Mouse (Mus musculus): ENCODE results near the gene Minos1.

Gene Minos1

DNA sequence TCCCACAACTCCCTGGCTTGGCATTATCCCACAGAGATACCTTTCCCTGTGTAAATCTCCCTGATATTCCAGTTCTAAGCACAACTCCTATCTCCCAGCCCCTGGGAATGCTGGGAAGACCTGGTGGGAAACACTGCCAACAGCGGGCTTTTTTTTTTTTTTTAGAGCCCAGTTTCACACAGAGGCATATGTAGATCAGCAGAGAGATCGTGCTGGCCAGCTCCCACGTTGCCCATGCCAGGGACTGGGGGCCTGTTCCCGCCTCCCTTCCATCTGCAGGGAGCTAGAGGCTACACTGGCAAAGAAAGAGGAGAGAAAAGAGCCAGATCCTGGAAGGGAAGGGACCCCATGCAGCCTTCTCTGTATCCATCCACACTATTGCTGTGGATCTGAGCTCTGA is 62.6 kb downstream of the Minos1 start:
- no peak for DNase-seq (ENCODE audit: low read depth, low spot score)

DNA sequence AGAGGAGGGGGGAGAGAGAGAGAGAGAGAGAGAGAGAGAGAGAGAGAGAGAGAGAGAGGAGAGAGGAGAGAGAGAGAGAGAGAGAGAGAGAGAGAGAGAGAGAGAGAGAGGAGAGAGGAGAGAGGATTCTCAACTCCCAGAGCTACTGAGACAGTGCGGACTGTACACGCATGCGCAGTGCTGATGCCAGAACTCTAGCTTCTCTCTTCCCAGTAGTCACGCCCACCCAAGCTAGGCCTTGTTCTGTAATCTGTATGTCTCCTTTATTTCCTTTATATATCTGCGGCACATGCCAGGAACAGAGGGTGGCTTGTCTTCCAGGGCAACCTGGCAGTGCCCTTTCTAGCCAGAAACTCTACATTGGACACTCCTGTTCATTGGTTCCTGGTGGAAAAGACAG is 66.1 kb downstream of the Minos1 start:
- DNase-seq (ENCODE audit: low read depth, low spot score) = no peak

DNA sequence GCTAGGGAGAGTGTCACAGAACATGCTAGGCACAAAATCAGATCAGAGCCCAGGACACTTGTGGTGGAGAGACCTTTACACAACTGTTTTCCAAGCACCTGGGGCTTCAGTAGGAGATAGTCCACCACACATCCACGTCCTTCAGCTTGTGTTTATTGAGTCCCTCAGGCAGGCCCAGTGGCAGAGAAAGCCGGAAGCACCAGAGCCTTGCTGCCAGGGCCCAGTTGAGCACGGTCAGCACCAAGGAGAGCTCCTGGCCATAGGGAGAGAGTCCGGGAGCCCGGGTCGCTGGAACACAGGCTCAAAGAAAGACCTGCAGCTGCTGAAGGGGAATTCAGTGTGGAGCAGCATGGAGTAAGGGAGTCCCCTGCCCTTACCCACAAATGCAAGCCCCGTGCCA is 71.3 kb downstream of the Minos1 start:
- DNase-seq (ENCODE audit: low read depth, low spot score) = no peak

DNA sequence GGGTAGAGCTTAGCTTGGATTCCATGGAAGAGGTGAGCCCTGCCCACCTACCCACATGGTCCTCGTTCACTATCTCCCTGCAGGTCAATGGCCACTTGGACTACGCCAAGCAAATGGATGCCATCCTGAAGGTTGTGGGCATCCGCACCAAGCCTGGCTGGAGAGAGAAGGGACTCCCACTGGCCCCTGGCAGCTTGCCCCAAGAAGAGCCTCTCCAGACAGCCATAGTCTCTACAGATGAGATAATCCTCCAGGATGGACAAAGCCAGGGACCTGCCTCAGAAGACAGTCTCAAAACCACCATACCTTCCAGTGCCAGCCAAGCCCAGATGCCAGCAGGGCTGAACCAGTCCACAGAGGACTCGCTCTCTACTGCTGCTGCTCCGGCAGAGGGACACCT is 72.9 kb downstream of the Minos1 start:
- no peak for DNase-seq (ENCODE audit: low read depth, low spot score)

- DNase-seq (ENCODE audit: low read depth, low spot score) = no peak
Measured at GRCm38 (mm10) chr4:139057291-139057690, 73.6 kb downstream of the Minos1 start.

GRCm38 (mm10) chr4:139055744-139056143 is 75.2 kb downstream of the Minos1 start:
- no peak for DNase-seq (ENCODE audit: low read depth, low spot score)

DNA sequence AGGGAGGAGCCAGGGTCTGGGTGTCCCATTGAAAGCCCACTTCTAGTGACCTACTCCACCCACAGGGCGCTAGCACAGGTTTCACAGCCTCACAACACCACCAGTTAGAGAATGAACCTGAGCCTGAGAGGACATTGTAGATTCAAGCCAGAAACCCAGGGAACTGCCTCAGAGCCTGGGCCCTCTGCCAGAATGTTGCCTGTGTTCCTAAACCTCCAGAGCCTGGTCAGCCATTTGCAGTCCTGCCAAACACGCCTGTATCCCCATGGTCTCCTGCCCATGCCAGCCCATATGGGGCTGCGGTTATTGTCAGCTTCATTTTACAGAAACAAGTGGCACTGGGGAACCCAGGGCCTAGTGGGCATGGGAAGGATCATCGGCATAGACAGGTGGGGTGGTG is 75.6 kb downstream of the Minos1 start:
- no peak for DNase-seq (ENCODE audit: low read depth, low spot score)

- DNase-seq (ENCODE audit: low read depth, low spot score) = no peak
Measured at GRCm38 (mm10) chr4:139054300-139054923, 76.5 kb downstream of the Minos1 start.

DNA sequence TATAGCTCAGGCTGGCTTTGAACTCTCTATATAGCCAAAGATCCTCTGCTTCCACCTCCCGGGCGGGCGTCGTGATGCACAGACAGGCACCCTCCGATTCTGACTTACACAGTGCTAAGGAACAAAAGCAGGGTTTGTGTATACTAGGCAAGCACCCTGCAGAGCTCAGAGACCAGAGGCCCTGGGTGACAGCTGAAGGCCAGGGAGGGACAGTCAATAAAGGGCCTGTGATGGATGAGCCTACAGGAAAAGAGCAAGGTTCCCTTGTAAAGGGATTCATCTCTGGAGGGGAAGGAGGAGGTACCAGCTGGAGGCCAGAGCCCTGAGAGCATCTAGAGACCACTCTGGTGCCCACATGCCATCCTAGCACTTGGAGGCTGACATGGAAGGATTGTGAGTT is 77.5 kb downstream of the Minos1 start:
- no peak for DNase-seq (ENCODE audit: low read depth, low spot score)

DNA sequence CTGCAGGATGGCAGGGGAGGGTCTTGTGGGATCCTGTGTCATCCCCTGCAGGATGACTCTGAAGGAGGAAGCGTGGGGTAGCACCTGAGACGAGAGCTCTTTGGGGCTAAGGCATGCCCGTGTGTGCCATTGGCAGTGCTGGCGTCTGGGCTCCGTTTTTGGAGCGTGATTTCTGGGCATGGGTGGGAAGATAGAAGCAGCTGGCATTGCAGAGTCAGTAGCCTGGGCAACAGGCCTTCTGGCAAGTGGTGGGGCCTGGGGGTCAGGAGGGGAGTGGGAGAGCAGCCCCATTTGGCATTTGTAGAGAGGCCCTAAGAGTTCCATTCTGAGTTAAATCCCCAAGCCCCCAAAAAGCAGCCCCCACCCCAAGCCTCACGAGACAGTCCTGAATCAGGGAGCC is 78.1 kb downstream of the Minos1 start:
- no peak for DNase-seq (ENCODE audit: low read depth, low spot score)

Measured in retina, adult 2 months (tissue).